Mouse (Mus musculus): Measurements from ENCODE around the gene 6030408B16Rik.

6030408B16Rik gene

DNA sequence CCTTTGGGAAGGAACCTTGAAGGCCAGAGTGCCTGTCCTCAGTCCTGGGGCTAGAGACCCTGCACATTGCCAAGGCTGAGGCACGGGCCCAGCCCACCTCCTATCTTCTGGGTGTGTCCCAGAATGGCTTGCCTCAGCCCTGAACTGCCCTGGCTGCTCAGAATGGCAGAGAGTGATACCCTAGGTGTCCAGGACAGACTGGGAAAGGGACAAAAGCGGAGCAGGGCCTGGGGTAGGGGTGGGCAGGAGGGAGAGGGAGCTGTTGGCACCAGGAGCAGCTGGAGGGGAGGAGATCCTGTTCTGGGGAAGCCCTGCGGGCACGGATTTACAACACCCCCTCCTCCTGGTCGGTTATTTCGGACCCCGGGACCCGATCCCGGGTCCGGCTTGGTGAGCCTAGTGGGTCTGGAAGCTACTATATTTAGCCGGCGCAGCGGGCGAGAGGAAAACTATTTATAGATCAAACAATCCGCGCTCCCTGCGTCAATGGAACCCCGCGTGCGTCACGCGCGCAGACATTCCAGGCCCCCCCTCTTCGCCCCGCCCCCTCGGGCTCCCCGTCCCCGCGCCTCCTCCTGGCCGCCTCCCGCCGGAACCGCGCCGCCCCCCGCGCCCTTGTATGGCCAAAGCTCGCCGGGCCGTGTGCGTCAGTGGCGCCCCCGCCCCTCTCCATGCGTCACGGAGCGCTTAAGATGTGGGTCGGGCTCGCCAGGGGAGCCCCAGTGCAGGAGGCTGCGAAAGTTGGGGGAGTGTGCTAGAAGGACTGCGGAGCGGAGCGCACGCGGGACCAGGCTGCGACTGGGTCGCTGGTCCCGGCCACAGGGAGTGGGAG is 26.7 kb upstream of the 6030408B16Rik start:
- peak; percentile 98 to 99 for DNase-seq (ENCODE audit: inconsistent age in 2 of 2, low spot score in 1 of 2)

DNA sequence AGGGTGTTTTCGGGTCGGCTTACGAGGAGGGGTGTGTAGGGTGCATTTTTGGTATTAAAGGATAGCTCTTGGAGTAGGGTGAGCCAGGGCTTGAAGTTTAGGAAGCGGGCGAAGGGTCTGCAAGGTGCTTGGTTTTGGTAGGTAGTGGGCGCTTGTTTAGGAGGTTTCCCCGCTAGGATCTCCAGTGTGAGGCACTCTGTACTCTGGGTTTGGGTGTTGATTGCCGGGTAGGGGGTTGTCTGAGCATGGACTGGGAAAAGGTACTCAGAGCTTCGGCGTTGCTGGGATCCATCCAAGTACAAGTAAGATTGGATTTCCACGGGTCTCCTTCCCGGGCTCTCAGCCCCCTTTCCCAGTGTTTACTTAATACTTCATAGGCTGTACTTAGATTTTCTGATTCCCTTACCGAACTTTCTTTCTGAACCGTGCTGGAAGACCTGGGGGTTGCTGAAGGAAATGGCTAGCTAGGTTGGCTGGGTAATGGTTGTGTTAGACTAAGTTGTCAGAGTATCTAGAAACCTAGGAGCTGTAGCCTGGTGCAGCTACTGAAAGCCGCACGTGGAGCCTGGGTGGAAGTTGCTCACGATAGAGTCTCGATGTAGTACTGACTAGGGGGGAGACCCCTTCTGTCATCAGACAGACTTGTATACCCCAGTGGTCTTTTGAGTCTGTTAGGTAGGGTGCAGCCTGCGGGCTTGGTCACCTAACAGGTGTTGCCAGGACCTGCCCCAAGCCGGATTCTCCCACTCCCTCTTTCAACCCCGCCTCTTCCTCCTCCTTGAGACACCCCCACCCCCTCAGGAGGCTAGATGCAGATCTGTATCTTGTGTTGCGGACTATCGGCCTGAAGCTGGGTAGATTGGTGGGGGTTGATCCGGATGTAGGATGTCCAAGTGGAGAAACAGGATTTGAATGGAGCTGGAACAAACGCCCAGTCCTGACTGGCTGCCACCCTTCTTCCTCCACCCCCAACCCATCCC is 25.7 kb upstream of the 6030408B16Rik start:
- peak; percentile 61 to 83 for DNase-seq (ENCODE audit: inconsistent age in 2 of 2, low spot score in 1 of 2)

- peak; percentile 50 to 68 for DNase-seq (ENCODE audit: inconsistent age in 2 of 2, low spot score in 1 of 2)
Observed at GRCm38 (mm10) chr15:101270101-101270820, 22.8 kb upstream of the 6030408B16Rik start.

DNA sequence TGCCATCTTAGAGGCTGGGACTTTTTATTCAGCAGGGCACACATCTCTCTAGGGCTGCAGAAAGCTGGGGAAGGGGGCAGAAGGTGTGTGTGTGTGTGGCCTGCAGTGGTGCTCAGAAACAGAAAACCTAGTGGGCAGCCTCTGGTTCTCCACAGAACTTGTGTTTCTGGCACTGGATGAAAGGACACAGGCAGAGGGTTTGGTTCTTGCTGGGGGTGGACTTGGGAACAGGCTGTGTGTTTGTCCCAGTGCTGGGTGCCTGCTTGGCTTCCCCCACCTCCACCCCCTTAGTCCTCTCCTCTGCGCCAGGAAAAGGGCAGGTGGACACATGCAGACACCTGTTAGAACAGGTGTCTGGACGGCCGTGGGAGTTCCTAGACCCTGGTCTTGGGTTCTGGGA is 21.9 kb upstream of the 6030408B16Rik start:
- DNase-seq (ENCODE audit: inconsistent age in 2 of 2, low spot score in 1 of 2), result peak; percentile 53 to 57

DNA sequence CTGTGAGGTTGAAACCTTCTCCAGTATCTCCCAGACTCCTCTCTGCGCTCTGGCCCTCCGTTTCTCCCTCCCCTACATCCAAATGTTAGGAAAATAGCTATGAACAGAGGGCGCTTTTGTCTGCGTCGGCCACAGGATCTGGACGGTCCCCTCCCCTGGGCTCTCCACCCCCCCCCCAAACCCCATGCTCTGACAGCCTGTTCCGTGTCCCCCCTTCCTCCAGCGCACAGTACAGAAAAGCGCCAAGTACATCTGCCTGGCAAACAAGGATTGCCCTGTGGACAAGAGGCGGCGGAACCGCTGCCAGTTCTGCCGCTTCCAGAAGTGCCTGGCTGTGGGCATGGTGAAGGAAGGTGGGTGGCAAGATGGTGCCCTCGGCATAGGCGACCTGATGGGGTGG is 21.5 kb upstream of the 6030408B16Rik start:
- DNase-seq (ENCODE audit: inconsistent age in 2 of 2, low spot score in 1 of 2), result peak in 1 of 2 experiments; percentile 27

DNA sequence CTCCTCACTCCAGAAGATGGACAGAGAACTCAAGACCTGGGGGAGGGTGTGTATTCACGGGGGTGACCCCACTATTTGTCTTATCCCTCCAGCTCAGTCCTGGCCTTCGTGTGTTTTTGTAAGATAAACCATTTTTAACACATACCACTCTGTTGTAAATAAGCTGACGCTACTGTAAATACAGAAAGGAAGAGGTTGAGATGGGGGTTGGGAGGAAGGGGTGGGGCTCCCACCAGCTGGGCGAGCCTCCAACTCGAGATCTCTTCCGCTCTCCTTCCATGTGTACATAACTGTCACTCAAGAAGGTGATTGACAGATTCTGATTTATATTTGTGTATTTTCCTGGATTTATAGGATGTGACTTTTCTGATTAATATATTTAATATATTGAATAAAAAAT is 18.6 kb upstream of the 6030408B16Rik start:
- DNase-seq (ENCODE audit: inconsistent age in 2 of 2, low spot score in 1 of 2), result peak in 1 of 2 experiments; percentile 61

- DNase-seq (ENCODE audit: inconsistent age in 2 of 2, low spot score in 1 of 2), result peak; percentile 42 to 69
Observed at GRCm38 (mm10) chr15:101277351-101277899, 15.6 kb upstream of the 6030408B16Rik start.

GRCm38 (mm10) chr15:101278589-101278988 is 14.4 kb upstream of the 6030408B16Rik start:
- peak; percentile 79 to 82 for DNase-seq (ENCODE audit: inconsistent age in 2 of 2, low spot score in 1 of 2)

GRCm38 (mm10) chr15:101279430-101279999 is 13.5 kb upstream of the 6030408B16Rik start:
- DNase-seq (ENCODE audit: inconsistent age in 2 of 2, low spot score in 1 of 2), result peak; percentile 97

DNA sequence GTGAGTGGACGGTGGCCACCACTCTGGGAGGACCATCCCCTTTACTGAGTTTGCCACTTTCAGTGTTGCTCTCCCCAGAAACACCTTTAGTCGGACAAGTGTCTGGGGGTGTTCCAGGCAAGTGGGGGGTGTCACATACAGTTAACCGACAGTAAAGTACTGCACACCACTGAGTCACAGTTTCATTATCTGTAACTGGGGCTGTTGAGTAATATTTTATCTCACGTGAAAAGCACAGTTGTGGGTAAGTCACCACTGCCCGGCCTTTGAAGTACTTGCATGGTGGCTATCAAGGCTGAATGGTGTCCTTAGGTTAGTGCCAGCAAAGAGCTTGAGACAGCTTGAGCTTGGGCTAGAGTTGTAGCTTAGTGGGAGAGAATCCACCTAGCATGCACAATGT is 10.5 kb upstream of the 6030408B16Rik start:
- peak; percentile 80 to 92 for DNase-seq (ENCODE audit: inconsistent age in 2 of 2, low spot score in 1 of 2)

DNA sequence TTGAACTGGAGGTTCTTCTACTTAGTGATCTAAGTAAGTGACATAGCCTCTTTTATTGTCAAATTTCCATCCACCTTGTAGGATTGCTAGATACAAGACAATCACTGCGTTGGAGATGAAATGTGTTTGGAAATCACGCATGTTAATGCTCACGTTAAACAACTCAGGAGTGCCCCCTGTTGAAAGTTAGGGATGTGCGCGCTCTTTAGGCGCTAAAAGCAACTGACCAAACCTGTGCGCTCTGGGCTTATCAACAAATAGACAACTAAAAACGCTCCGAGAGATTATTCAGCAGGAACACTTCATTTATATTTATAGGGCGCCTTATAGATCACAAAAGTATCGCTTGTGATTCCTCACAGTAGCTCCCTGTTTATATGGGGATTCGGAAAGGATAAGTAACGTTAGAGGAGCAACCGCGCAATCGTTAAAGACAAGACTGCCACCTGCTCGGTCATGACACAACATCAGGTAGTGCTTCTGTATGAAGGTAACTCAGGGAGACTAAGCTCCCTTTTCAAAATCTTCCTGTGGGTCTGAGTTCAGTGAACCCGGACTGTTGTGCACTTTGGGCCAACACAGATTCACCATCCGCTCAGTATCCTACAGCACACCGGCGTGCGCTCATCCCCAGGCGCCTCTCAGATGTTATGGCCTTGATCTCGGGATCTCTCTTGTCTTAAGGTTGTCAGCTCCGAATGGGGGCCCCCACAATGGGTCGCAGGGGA is 9.7 kb upstream of the 6030408B16Rik start:
- peak; percentile 74 to 93 for DNase-seq (ENCODE audit: inconsistent age in 2 of 2, low spot score in 1 of 2)

GRCm38 (mm10) chr15:101283911-101284750 is 8.9 kb upstream of the 6030408B16Rik start, which contains the start of gene Atg101:
Atg101 (plus strand) TSS chr15:101284272.
- DNase-seq (ENCODE audit: inconsistent age in 2 of 2, low spot score in 1 of 2), result peak; percentile 92 to 98

GRCm38 (mm10) chr15:101286129-101286770 is 6.8 kb upstream of the 6030408B16Rik start:
- DNase-seq (ENCODE audit: inconsistent age in 2 of 2, low spot score in 1 of 2), result peak in 1 of 2 experiments; percentile 67

DNA sequence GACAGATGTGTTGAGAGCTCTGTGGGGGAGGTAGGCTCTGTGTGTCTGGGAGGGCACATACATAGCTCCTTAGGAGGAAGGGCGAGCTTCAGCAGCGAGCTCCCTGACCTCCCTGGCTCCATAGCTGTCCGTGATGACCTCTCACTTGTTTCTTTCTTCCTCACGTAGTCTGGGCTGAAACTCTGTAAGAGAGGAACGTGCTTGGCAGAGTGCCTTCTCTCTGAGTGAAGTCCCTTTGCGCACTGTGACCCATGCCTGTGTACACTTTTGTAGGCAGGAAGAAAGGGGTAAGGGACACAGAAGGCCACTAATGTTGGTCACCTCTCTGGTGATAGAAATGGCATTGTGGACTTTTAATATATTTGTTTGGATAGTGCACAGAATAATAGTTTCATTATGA is 5.7 kb upstream of the 6030408B16Rik start:
- no peak for DNase-seq (ENCODE audit: inconsistent age in 2 of 2, low spot score in 1 of 2)

GRCm38 (mm10) chr15:101290354-101290753 is 2.7 kb upstream of the 6030408B16Rik start:
- no peak for DNase-seq (ENCODE audit: inconsistent age in 2 of 2, low spot score in 1 of 2)

GRCm38 (mm10) chr15:101292012-101292411 is 1.0 kb upstream of the 6030408B16Rik start:
- peak in 1 of 2 experiments; percentile 46 for DNase-seq (ENCODE audit: inconsistent age in 2 of 2, low spot score in 1 of 2)

GRCm38 (mm10) chr15:101294028-101294894 is 1.2 kb downstream of the 6030408B16Rik start:
- DNase-seq (ENCODE audit: inconsistent age in 2 of 2, low spot score in 1 of 2), result no peak

Data from adrenal gland, adult (tissue).